Mouse (Mus musculus) embryo, embryonic 11 days (tissue): ENCODE results near the gene Cdh13.
"Not testable (repeated sequence)": the region's sequence is repeated elsewhere in the genome, so short reads cannot be mapped to it uniquely, and the experiment has no call there.

Source experiments
- DNase-seq: peaks from one replicate; pipeline ENCODE4 v3.0.0-alpha.2; 2015

Cdh13 gene

DNA sequence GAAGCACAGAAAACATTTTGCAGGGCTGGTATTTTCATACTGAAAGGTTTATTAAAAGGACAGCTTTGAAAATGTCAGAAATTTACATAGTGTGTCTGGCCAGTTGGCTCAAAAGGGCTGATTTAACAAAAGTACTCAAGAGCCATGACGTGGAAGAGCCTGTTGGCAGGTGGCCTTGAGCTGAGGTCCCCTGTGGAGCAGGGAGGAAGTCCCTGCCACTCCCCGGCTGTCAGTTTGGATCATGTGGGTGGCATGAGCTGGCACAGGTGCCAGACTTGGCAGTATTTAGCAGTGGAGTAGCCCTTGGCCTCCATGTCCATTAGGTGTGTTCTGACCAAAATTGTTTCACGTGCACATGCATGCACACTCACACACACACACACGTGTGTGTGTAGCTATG, 1001.4 kb downstream of the Cdh13 start:
- DNase-seq, result no peak

DNA sequence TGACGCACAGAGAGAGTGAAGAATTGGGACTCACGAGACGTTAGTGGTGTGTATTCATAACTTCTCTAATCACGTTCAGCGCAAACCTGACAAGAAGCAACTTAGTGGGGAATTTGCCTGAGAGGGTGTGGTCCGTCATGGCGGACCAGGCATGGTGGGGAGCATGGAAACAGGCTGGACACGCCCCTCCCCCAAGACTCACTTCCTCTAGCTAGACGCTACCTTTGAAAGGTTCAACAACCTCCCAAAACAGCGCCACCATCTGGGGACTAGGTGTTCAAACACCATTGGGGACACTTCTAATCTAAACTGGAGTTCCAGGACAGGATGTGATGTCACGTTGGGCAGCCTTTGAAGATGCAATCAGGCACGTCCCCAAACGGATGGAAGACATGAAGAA, 1011.9 kb downstream of the Cdh13 start:
- DNase-seq, result no peak

DNA sequence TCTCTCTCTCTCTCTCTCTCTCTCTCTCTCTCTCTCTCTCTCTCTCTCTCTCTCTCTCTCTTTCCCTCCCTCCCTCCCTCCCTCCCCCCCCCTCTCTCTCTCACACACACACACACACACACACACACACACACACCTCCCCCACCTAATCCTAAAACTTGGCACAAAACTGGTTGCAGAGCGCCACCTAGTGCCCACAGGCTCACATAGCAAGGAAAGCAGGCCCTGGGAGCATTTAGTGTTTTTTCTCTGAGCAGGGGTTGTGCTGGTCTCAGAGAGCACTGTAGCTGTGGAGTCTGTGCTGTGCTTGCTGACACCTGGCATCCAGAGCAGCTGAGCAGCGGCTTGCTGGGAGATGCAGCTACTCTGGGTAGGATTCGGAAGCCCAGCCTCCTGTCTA, 1014.2 kb downstream of the Cdh13 start:
- peak; percentile 25 for DNase-seq

DNA sequence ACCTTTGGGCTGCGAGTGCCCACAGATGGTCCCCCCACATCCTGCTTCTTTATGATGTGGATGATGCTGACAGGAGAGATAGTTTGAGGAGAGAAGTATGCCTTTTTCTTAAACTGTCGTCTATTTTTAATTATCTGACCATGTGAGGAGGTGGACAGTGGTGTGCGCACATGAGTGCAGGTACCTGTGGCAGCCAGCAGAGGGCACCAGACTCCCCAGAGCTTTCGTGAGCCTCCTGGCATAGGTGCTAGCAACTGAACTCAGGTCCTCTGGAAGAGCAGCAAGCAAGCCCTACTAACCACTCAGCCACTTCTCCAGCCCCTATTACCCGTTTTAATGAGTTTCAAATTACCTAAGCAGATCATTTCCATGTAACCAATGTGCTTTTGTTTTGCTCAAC, 1016.8 kb downstream of the Cdh13 start:
- no peak for DNase-seq

DNA sequence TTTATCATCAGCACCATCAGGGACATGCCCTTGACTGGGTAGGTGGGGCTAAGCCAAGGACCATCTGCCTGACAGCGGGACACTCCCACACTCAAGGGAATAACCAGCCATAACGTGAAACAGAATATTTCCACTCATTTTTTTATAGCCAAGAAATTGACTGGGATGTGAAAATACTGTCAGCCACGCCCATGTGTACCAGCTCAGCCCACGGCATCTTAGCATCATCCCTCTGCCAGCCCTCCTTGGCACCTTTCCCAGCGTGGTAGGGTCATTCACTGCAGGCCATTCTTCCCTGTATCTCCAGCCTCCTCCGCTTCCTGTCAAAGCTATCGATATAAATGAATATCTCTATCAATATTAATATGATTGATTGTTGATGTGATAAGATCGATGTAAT, 1020.7 kb downstream of the Cdh13 start:
- no peak for DNase-seq

DNA sequence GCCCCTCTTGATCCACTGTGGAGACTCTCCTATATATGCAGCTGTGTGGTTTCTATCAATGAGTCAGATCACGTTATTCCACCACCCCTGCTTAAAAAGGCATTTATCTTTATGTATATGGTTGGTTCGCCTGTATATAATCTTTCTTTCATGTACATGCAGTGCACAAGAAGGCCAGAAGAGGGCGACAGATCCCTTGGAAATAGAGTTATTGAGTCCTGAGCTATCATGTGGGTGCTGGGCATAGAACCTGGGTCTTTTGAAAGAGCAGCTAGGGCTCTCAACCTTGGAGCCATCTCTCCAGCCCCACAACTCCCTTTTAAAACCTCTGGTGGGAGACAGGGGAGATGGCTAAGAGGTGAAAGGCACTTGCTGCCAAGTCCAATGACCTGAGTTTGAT, 1027.9 kb downstream of the Cdh13 start:
- no peak for DNase-seq

DNA sequence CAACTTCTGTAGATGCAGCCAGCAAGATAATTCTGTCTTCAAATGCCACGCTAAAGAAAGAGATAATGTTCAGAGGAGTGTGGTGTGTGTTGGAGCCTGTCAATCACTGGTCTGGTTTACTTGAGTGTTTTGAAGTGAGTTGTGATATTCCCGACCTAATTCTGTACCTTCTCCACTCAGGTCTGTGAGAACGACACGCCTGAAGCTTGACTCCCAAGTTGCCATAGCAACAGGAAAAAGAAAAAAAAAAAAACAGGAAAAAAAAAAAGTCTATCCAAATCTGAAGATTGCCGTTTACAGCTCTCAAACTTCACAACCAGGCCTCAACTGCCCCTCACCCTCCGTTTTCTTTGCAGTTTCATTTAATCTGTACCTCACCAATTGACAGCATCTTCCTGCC, 1039.7 kb downstream of the Cdh13 start:
- DNase-seq, result no peak

DNA sequence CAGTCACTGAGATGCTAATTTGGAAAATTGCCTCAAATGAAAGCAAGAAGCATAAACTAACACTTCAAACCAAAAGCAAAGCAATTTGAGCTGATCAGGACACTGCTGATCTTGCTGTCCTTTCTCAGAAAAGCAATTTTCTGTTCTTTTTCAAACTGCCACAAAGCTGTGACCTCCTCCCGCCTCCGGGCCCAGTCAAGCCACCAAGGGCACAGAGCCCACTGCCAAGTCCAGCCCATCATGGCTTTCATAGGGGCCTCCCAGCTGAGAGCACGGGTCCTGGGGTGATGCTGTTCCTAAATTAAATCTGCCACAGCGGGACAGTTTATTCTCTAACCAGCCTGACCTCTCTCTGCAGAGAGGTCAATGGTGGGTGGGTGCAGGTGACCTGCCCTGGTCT, 1056.0 kb downstream of the Cdh13 start:
- no peak for DNase-seq

DNA sequence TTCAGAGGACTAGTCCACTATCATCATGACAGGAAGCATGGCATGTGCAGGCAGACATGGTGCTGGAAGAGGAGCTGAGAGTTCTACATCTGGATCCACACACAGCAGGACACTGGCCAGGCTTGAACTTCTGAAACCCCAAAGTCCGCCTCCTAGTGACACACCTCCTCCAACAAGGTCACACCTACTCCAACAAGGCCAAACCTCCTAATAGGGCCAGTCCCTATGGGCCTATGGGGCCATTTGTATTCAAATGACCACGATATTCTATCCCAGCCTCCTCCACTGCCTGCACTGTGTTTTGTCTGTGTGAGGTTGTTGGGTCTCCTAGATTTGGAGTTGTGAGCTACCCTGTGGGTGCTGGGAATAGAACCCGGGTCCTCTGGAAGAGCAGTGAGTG, 1060.1 kb downstream of the Cdh13 start:
- DNase-seq, result no peak

DNA sequence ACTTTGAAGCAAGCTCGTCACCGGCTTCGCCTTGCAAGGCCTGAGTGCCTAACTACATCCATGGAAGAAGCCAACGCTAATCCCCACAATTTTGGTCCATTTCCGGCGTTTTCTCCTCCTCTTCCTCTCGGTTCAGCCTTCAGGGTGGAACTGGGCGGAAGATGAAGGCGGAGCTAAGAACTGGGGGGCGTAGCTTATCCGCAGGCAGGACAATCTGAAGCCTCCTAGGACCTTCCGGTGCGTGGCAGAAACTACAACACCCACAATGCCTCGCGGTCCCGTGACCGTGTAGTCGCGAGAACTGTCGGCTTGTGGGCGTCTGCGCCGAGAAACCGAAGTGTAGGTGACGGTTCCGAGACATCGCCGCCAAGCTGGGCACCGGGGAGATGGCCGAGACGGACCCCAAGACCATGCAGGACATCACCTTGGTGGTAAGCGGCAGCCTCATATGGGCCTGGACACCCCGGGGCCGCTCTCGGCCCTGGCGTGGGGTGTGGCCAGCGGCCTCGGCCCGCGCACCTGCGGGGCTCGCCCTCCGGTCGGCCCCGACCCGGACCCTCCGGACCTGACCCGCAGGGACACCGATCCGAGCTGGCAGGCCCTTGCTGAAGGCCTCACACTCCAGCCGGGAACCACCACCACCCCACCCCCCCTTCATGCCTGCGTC, 1060.8 kb downstream of the Cdh13 start, which contains the start of gene Hsbp1:
Hsbp1 (plus strand) TSS at position 299 of the 667 bp plus-strand sequence.
- peak; percentile 98 for DNase-seq

DNA sequence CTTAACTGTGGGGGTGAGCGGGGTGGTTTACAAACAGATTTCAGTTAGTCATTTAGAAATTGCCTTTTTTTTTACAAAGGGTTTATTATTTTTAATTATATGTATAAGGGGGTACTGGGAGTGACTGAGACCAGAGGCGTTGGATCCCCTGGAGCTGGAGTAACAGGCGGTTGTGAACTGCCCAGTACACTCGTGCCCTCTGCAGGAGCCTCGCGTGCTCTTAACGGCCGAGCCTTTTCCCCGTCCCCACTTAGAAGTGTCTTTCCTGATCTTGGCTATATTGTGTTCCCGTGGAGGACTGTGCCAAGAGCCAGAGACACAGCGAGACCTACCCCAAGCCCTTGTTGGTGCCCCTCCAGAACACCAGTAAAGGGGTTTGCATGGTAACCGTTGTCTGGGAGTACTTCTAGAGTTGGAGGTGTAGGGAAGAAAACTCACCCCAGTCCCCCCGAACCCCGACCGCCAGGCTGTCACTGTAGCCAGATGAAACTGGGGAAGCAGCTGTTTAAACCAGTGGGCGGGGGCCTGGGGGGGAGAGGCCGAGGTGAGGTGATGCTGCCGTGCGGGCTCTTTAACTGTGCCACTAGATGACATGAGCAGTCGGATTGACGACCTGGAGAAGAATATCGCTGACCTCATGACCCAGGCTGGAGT, 1061.6 kb downstream of the Cdh13 start:
- peak; percentile 21 for DNase-seq

DNA sequence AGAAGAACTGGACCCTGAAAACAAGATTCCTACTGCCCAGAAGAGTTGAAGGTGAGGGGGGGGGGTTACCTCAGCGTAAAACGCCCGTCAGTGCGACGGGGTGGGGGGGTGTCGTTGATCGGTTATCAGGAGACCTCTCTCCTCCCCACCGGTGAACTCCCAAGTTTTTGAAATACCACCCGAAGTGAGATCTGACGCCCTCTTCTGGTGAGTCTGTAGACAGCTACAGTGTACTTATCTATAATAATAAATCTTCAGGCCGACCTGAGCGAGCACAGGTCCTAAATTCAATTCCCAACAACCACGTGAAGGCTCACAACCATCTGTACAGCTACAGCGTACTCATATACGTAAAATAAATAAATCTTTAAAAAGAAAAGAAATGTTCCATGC, 1062.1 kb downstream of the Cdh13 start:
- no peak for DNase-seq

DNA sequence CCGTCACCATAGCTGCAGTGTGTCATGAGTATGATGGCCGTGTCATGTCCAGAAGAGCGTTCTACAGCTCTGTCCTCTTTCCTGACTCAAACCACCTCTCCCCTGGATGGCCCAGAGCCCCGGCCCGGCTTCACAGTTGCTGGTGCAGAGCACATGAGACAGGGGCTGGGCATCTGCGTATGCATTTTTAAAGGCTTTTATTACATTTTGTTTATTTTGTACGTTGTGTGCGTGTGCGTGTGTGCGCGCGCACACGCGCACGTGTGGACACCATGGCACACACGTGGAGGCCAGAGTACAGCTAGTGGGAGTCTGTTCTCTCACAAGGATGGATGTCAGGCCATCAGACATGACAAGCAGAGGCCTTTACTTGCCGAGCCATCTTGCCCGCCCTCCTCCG, 1068.1 kb downstream of the Cdh13 start:
- no peak for DNase-seq

DNA sequence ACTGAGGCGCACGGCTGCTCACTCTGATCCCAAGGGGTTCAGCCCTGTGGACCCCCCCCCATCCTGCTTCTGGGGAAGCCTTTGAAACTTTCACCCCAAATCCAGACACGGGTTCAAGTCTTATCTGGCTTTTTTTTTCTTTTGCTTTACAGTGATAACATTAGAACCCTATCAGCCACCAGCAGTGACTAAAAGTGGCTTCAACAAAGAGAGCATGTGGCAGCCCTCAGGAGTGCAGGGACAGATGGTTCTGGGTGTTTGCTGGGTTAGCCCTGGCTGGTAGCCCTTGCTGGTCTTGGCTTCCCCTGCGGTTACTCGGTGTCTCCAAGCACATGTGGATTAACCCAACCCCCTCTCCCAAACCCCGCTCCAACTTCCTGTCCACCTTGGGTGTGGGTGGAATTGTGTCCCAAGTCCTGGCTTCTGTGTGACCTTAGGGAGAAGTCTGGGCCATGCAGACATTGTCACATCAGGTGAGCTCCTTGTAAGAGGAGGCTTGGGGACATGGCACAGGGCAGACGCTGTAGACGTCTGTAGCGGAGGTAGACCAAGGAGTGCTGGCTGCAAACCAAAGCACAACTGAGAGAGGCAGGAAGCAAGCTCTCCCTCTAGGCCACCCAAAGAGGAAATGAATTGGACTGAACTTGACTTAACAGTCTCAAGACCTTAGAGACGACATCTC, 1069.6 kb downstream of the Cdh13 start:
- DNase-seq, result no peak

DNA sequence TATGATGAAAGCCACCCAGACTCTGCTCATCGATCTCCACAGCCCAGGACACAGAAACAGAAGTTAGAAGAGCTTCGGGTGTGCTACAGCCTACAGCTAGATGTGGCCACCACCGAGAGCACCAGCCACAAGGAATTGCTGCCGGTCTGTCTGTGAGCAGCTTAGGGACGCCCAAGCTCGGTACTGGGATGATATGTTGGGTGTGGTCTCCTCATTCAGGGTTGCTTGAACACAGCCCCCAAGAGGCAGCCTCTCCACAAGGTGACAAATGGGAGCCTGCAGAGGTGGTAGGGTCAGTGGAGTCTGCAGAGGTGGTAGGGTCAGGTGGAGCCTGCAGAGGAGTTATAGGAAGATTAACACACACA, 1070.1 kb downstream of the Cdh13 start:
- no peak for DNase-seq

DNA sequence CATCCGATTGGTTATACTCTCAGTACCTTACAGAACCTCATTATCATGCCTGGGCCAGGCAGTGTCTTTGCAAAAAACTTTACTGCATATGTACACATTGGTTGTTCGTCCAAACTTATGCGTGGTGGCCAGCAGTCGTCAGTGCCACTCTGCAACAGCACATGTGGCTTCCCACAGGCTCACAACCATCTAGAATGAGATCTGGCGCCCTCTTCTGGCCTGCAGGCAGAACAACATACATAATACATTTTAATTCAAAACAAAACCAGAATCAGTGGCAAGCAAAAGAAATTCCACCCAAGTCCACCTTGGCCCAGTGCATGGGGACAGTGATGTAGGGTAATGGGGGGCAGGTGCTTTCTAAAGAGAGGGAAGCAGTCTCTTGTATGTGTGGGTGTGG, 1073.1 kb downstream of the Cdh13 start:
- not testable (repeated sequence) for DNase-seq

DNA sequence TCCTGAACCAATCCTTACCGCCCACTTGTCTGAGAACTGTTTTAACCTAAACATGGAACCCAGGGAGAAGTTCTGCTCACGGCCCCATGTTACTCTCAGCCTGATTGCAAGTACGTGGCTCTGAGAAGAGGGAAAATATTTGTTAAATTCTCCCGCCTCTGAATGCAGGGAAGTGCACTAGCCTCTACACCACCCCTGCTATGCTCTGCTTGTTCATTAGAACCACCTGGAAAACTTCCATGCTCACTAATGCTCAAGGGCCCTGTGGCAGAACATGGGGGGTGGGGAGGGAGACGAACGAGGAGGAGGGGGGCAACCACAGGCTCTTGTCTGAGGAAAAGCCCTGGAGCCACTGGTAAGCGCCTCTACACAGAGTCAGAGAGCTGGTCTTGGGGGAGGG, 1074.6 kb downstream of the Cdh13 start:
- no peak for DNase-seq

DNA sequence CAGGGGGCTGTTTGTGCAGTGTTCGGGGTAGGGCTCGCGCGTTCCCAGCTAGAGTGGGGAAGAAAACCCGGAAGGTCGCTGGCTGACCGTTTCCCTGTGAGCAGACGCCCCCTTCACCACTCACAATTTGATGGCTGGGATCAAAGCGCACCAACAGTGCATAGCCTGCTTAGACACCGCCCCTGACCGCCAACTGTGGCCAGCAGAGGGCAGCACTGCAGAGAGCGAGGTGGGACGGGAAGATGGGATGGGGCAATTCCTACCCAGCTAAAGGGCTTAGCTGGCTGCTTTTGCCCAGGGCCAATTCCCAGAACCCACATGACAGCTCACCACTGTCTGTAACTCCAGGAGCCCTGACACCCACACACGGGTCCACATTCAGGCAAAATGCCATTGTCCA, 1075.3 kb downstream of the Cdh13 start:
- DNase-seq, result peak; percentile 56

DNA sequence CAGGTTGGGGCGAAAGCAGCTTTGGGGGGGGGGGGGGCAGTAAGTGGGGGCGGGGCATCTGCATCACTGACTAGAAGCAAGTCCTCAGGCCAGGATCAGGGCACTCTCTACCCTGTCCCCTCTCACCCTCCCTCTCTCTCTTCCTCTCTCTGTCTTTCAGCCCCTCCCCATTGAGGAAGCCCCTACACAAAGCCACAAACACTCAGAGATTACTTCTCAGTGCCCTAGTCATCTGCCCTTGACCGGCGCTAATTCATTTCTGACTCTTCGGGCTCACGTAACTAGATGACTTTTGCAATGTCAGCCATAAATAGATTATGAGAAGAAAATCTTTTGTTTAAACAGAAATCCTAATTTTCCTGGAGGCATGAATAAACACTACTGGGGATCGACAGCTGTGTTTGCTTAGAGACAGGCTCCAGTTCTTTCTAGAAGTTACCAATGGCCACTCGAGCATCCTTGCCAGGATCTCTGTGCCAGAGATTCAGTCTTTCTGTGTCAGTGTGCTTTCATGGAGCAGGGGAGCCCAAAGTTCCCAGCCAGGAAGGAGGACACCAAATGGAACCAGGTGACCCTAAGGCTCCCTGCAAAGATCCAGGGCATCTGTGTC, 1077.3 kb downstream of the Cdh13 start:
- no peak for DNase-seq
